Mouse (Mus musculus): Measurements from ENCODE around the gene Opcml.

Opcml gene

GRCm38 (mm10) chr9:28488499-28488898 lies 697.9 kb downstream of the Opcml start:
- DNase-seq (ENCODE audit: extremely low read depth, insufficient read length, low spot score) = no peak

DNA sequence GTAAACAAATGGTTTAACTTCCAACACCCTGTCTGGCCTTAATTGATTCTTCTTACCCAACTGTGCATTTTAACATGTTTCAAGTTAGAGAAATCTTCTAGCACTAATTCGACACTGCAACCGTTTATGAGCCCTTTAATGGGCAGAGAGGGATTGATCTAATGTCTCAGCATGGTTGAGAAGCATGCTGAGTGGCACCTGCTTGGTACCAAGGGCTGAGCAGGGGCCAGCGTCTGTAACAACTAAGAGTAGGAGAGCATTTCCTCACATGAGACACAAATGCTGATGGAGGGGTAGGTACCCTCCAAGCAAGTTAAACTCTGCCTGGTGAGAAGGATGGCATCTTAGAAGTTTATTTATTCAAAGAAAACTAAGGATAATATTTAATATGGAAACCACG lies 699.3 kb downstream of the Opcml start:
- no peak for DNase-seq (ENCODE audit: extremely low read depth, insufficient read length, low spot score)

DNA sequence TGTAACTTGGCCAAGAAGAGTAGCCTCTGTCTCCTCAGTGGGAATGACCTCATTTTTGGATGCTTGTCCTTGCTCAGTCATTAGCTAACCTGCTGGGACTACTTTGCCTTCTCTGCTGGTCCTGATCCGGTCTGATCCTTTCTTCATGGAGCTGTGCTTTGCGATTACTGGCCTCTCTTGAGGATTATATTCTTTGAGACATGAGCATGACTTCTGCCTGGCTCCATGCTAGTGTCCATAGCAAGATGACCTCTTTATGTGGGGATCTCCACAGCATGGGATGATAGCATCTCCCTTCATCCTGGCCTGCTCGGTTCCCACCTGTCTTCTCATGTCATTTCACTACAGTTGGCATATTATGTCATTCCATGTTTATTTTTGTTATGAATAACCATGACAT lies 699.8 kb downstream of the Opcml start:
- no peak for DNase-seq (ENCODE audit: extremely low read depth, insufficient read length, low spot score)

DNA sequence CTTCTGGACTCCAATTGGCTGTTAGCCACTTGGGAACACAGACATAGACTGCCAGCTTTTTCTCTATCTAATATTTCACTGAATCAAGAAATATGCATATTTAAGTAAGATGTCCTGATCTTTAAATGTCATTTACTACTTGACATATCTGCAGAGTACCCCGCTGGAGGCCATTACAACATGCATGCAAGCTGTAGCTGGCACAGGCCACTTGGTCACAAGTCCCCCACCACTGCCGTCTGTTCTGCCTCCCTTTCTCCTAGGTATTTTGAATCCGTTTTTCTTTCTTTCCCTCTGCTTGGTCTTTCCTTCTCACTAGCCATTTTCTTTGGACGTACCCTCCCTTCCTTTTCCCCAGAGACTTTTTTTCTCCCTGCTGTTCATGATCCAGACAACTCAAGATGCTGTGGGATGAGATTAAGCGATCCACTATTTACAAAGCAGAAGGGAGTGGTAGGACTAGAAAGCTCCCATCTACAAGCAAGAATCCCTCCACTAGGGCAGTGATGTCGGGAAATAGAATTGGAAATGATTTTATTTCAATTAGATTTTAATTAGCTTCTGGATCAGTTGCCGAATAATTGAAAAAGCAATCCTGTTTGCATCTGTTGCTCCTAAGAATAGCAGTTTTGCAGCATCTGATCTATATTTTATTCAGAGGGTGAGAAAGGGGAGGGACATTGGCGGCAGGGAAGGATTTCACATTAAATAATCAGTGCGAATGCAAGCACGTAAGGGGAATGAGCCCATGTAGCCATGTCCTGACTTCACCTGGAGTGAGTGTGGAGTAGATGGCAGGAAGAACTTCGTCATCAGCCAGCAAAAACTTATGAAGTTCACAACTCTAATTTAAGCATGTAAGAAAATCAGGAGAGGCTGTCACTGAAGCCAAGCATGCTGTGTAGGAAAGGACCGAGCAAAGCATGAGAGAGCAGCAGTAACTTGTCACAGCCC lies 709.5 kb downstream of the Opcml start:
- no peak for DNase-seq (ENCODE audit: extremely low read depth, insufficient read length, low spot score)

- no peak for DNase-seq (ENCODE audit: extremely low read depth, insufficient read length, low spot score)
Measured at GRCm38 (mm10) chr9:28513905-28514304, 723.3 kb downstream of the Opcml start.

DNA sequence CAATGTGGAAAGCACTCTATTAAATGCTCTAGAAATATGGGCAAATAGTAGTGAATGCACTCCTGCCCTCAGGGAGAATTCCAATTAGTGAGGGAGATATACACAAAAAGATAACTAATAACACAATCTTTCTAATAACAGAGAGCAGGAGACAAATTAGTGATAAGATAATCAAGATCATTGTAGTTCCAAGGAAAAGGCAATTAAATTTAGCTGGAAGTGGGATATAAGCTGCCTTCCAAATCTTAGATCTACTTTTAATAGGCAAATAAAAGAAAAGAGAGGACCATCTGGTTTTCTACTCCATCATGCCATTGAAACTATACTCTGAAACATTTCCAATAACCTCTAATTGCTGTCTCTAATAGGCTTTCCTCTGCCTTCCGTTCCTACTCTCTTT lies 742.6 kb downstream of the Opcml start:
- no peak for DNase-seq (ENCODE audit: extremely low read depth, insufficient read length, low spot score)

GRCm38 (mm10) chr9:28535006-28535405 lies 744.4 kb downstream of the Opcml start:
- DNase-seq (ENCODE audit: extremely low read depth, insufficient read length, low spot score) = no peak

- DNase-seq (ENCODE audit: extremely low read depth, insufficient read length, low spot score) = no peak
Measured at GRCm38 (mm10) chr9:28536637-28537036, 746.1 kb downstream of the Opcml start.

DNA sequence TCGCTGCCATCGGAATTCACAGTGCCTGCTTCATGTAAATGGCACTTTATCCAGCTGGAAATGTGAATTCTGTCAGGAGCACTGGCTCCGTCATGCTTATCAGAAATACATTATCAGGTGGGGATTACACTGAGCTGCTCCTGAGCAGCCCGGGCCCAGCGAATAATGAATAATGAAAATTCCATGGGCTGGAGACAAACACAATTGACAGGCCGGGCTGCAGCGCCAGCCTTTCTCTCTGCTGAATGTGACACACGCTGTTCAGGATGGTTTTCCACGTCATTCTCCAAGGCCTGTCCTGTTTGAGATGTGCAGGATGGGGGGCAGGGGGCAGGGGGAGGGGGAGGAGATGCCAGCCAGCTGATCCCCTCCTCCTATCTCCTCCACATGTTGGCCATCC lies 757.6 kb downstream of the Opcml start:
- no peak for DNase-seq (ENCODE audit: extremely low read depth, insufficient read length, low spot score)

GRCm38 (mm10) chr9:28552387-28553182 lies 762.0 kb downstream of the Opcml start:
- no peak for DNase-seq (ENCODE audit: extremely low read depth, insufficient read length, low spot score)

GRCm38 (mm10) chr9:28558628-28559027 lies 768.1 kb downstream of the Opcml start:
- no peak for DNase-seq (ENCODE audit: extremely low read depth, insufficient read length, low spot score)

DNA sequence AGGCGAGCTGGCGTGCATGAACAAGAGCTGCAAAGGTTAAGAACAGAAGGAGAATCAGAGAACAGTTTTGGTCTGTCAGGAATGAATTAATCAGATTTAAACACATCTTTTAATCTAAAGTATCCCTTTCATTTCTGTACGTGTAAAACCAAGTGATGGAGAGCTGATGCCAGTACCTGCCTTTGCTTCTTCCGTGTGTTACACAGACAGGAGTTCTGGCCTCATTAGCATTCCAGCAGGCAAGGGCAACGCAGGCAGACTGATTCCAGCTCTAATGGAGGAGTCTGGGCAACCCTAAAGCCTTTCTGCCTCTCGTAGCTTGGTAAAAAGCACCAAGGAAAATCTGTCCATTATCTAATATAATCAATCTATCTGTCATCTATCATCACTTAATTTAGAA lies 771.2 kb downstream of the Opcml start:
- DNase-seq (ENCODE audit: extremely low read depth, insufficient read length, low spot score) = no peak

- DNase-seq (ENCODE audit: extremely low read depth, insufficient read length, low spot score) = no peak
Measured at GRCm38 (mm10) chr9:28563066-28563683, 772.6 kb downstream of the Opcml start.

GRCm38 (mm10) chr9:28569041-28569522 lies 778.5 kb downstream of the Opcml start:
- DNase-seq (ENCODE audit: extremely low read depth, insufficient read length, low spot score) = peak; percentile 17

DNA sequence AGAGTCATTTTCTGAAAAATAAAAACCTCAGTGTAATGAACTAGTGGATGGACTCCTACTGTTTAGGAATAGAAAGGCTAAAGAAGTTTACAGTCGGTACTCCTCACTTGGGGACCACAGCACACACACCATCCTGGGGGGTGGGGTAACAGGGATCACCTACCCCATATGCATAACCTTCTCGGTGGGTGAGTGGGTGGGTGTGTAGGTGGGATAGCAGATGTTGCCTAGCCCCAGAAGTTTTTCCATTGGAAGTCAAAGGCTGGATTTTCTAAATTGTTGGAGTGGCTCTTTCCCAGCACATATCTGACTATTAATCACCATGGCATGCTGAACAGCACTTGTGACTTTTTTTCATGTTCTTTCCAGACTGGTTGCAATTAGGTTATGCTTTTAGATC lies 779.2 kb downstream of the Opcml start:
- DNase-seq (ENCODE audit: extremely low read depth, insufficient read length, low spot score) = no peak

- no peak for DNase-seq (ENCODE audit: extremely low read depth, insufficient read length, low spot score)
Measured at GRCm38 (mm10) chr9:28571682-28572081, 781.1 kb downstream of the Opcml start.

DNA sequence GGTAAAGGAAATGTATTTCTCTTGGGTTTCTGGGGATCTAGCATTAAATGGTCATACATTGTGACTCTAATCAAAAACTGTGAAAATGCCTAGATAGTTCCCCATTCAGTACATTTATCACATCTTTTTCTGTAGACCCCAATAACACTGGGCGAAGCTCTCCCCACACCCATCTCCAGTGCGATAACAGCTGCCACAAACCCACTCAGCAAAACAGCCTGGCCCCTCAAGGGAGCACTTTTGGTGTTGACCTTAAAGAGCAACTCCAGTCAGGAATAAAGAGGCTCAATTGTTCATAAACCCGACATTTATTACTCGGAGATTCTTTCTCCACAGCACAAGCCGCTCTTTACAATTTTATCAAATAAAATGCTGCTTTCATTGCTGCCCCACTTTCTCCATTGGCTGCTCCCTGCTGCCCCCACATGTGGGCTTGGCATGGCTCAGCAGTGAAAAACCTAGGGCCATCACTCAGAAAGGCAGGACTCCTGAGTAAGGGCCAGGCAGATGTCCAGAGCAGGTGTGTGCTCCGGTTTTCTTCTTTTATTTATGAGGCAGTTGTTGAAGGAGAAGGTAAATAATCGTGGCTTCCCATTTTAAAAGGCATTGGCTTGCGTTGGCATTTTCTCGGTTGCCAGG lies 781.7 kb downstream of the Opcml start:
- no peak for DNase-seq (ENCODE audit: extremely low read depth, insufficient read length, low spot score)

- peak; percentile 39 for DNase-seq (ENCODE audit: extremely low read depth, insufficient read length, low spot score)
Measured at GRCm38 (mm10) chr9:28578730-28579129, 788.2 kb downstream of the Opcml start.

DNA sequence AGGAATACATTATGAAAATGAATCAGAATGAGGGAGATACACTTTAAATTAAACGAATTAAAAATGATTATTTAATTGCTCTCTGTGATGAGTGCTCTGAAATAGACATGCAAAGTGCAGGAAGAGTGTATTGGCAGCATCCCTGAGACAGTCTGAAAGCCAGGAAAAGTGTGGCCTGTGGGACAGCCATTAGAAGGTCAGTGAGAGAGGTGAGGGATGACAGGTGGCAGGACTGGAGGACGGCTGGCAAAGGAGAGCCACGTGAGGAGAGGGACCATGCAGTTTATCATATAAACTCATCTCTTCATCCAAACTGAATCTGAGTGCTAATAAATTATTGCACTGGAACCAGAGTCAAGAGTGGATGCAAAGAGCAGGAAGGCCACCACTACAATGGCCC lies 796.7 kb downstream of the Opcml start:
- no peak for DNase-seq (ENCODE audit: extremely low read depth, insufficient read length, low spot score)

GRCm38 (mm10) chr9:28587857-28588388 lies 797.3 kb downstream of the Opcml start:
- DNase-seq (ENCODE audit: extremely low read depth, insufficient read length, low spot score) = no peak
